Comparison of ENCODE assay signal across 17 mouse cellular contexts in genomic region chr9:70987210-70987609, GRCm38 (mm10). TPM values are rescaled to one million over a fixed set of nuclear protein-coding genes. Genes with fewer than 3 reads are reported as not detected.
DNase-seq lines count a peak whose midpoint lies in the region; ATAC-seq and TF ChIP-seq lines count a peak whose summit lies in the region.
"Had no signal": no experiment of that assay in that cellular context is flagged by ENCODE, and none has a peak within 500 bp of the region (broad histone marks: within the 10 kb centered on the region; RNA-seq: fewer than 3 reads in every experiment).

No protein-coding gene starts in this region.

- no peaks in the 10 kb centered on the region for H3K9me3 ChIP-seq in forebrain, embryonic 13.5 days (replicated peaks)
- H3K9me3 ChIP-seq in forebrain, embryonic 15.5 days = no peaks in the 10 kb centered on the region
- no peaks in the 10 kb centered on the region for H3K9me3 ChIP-seq in midbrain, embryonic 10.5 days (replicated peaks)
- H3K9me3 ChIP-seq in midbrain, postnatal 0 days (ENCODE audit: low read length) = no peaks in the 10 kb centered on the region
- no peaks in the 10 kb centered on the region for H3K9me3 ChIP-seq in midbrain, embryonic 13.5 days
- H3K9me3 ChIP-seq: heart, embryonic 13.5 days; limb, embryonic 13.5 days had no signal

- TF ChIP-seq CTCF in midbrain, postnatal 0 days (IDR thresholded peaks at IDR 0.05) = no peak

- H3K36me3 ChIP-seq in forebrain, embryonic 13.5 days (ENCODE audit: poor library complexity, severe bottlenecking) = no peaks in the 10 kb centered on the region
- no peaks in the 10 kb centered on the region for H3K36me3 ChIP-seq in forebrain, embryonic 15.5 days
- no peaks in the 10 kb centered on the region for H3K36me3 ChIP-seq in midbrain, embryonic 10.5 days
- no peaks in the 10 kb centered on the region for H3K36me3 ChIP-seq in midbrain, postnatal 0 days (ENCODE audit: insufficient read depth, low read length)
- H3K36me3 ChIP-seq in midbrain, embryonic 13.5 days = no peaks in the 10 kb centered on the region
- H3K36me3 ChIP-seq: heart, embryonic 13.5 days; limb, embryonic 13.5 days had no signal

- no peak overlapping the region for H3K4me3 ChIP-seq in forebrain, embryonic 13.5 days
- no peak overlapping the region for H3K4me3 ChIP-seq in forebrain, embryonic 15.5 days
- H3K4me3 ChIP-seq in midbrain, embryonic 10.5 days = no peak overlapping the region
- H3K4me3 ChIP-seq in midbrain, postnatal 0 days (ENCODE audit: low read depth, low read length) = no peak overlapping the region
- no peak overlapping the region for H3K4me3 ChIP-seq in midbrain, embryonic 13.5 days (replicated peaks)
- H3K4me3 ChIP-seq: heart, embryonic 13.5 days; limb, embryonic 13.5 days had no signal

- no peak overlapping the region for H3K9ac ChIP-seq in forebrain, embryonic 13.5 days
- H3K9ac ChIP-seq in forebrain, embryonic 15.5 days (replicated peaks) = no peak overlapping the region
- no peak overlapping the region for H3K9ac ChIP-seq in midbrain, postnatal 0 days (replicated peaks; ENCODE audit: low read length, poor library complexity, severe bottlenecking)
- H3K9ac ChIP-seq in midbrain, embryonic 13.5 days (replicated peaks) = no peak overlapping the region
- H3K9ac ChIP-seq: heart, embryonic 13.5 days; limb, embryonic 13.5 days; lung, embryonic 14.5 days had no signal

- H3K27ac ChIP-seq in forebrain, embryonic 13.5 days = no peak overlapping the region
- no peak overlapping the region for H3K27ac ChIP-seq in forebrain, embryonic 15.5 days (replicated peaks)
- H3K27ac ChIP-seq in midbrain, embryonic 10.5 days (replicated peaks) = peak overlapping the region; percentile 29
- H3K27ac ChIP-seq in midbrain, postnatal 0 days (ENCODE audit: low read depth, low read length) = no peak overlapping the region
- no peak overlapping the region for H3K27ac ChIP-seq in midbrain, embryonic 13.5 days
- H3K27ac ChIP-seq: heart, embryonic 13.5 days; limb, embryonic 13.5 days had no signal

- H3K27me3 ChIP-seq in forebrain, embryonic 13.5 days = no peaks in the 10 kb centered on the region
- H3K27me3 ChIP-seq in forebrain, embryonic 15.5 days = no peaks in the 10 kb centered on the region
- H3K27me3 ChIP-seq in midbrain, embryonic 10.5 days (ENCODE audit: low read depth, poor library complexity, severe bottlenecking) = no peaks in the 10 kb centered on the region
- H3K27me3 ChIP-seq in midbrain, postnatal 0 days (ENCODE audit: insufficient read depth, low read length) = no peaks in the 10 kb centered on the region
- H3K27me3 ChIP-seq in midbrain, embryonic 13.5 days = no peaks in the 10 kb centered on the region
- H3K27me3 ChIP-seq: heart, embryonic 13.5 days had no signal

- peak; percentile 41 for DNase-seq in midbrain, embryonic 10.5 days (ENCODE audit: low spot score)
- DNase-seq in midbrain, postnatal 0 days (ENCODE audit: low spot score) = no peak
- DNase-seq in WW6 (ENCODE audit: low read depth, low spot score) = peak; percentile 7
- DNase-seq in lung, adult 18-20 months = no peak
- DNase-seq: adrenal gland, adult 2 months; thymus, postnatal 4 days had no signal

- no peak overlapping the region for H3K4me2 ChIP-seq in forebrain, embryonic 13.5 days
- H3K4me2 ChIP-seq in forebrain, embryonic 15.5 days (replicated peaks) = no peak overlapping the region
- no peak overlapping the region for H3K4me2 ChIP-seq in midbrain, postnatal 0 days (ENCODE audit: low read depth, low read length, poor library complexity, severe bottlenecking)
- H3K4me2 ChIP-seq in midbrain, embryonic 13.5 days (replicated peaks) = no peak overlapping the region
- H3K4me2 ChIP-seq: heart, embryonic 13.5 days; limb, embryonic 13.5 days; lung, embryonic 14.5 days had no signal

- WGBS in forebrain, embryonic 13.5 days = 35% methylated on average over 2 of the region's 2 CpGs
- WGBS in forebrain, embryonic 15.5 days = 35% methylated on average over 2 of the region's 2 CpGs
- WGBS in midbrain, embryonic 10.5 days = 34% methylated on average over 2 of the region's 2 CpGs
- WGBS in midbrain, postnatal 0 days = 23% methylated on average over 2 of the region's 2 CpGs
- 17% methylated on average over 2 of the region's 2 CpGs for WGBS in midbrain, embryonic 13.5 days

- ATAC-seq in forebrain, embryonic 13.5 days = peak; percentile 30; the same call in 1 of the 2 replicates
- ATAC-seq in forebrain, embryonic 15.5 days (replicated peaks) = no peak
- no peak for ATAC-seq in midbrain, postnatal 0 days (ENCODE audit: low FRiP score)
- ATAC-seq in midbrain, embryonic 13.5 days = peak; percentile 45; the same call in 1 of the 2 replicates
- no peak for ATAC-seq in megakaryocyte, adult 5-6 weeks (ENCODE audit: poor library complexity, severe bottlenecking)

- H3K4me1 ChIP-seq in forebrain, embryonic 13.5 days = no peaks in the 10 kb centered on the region
- no peaks in the 10 kb centered on the region for H3K4me1 ChIP-seq in forebrain, embryonic 15.5 days
- peaks cover 18% of the 10 kb centered on the region for H3K4me1 ChIP-seq in midbrain, embryonic 10.5 days
- H3K4me1 ChIP-seq in midbrain, postnatal 0 days (ENCODE audit: insufficient read depth, low read length) = no peaks in the 10 kb centered on the region
- H3K4me1 ChIP-seq in midbrain, embryonic 13.5 days (replicated peaks) = peaks cover 10% of the 10 kb centered on the region
- H3K4me1 ChIP-seq: heart, embryonic 13.5 days had no signal

RNA-seq across cellular contexts. Expression of gene Lipc, which starts 35.2 kb away (rescaled TPM):
- polyA plus RNA-seq in forebrain, embryonic 13.5 days (2015; fragmentation: Nextera tagmentation; extraction: Ambion mirVana) = 0.10 TPM in 1 of 2 replicates, not detected in the other
- not detected in 2 replicates for polyA plus RNA-seq in forebrain, embryonic 15.5 days (2015; fragmentation: Nextera tagmentation; extraction: Ambion mirVana)
- polyA plus RNA-seq in midbrain, embryonic 10.5 days (2016; fragmentation: Nextera tagmentation; extraction: Ambion mirVana) = not detected in 2 replicates
- not detected in 2 replicates for total RNA-seq in midbrain, postnatal 0 days (2014; rRNA removed)
- polyA plus RNA-seq in midbrain, postnatal 0 days (2015; fragmentation: Nextera tagmentation; extraction: Ambion mirVana) = 0.18 TPM in 1 of 2 replicates, not detected in the other
- not detected in 2 replicates for polyA plus RNA-seq in midbrain, embryonic 13.5 days (2015; fragmentation: Nextera tagmentation; extraction: Ambion mirVana)
- total RNA-seq in megakaryocyte, adult 5-6 weeks (2015) = 0.36 TPM in 1 of 2 replicates, not detected in the other
- total RNA-seq in megakaryocyte, adult 5-6 weeks (2017) = not detected in 2 replicates
- total RNA-seq: gastrocnemius, adult 18-20 months; megakaryocyte progenitor cell, adult 5-6 weeks had no signal
- polyA plus RNA-seq: C2C12; limb, embryonic 13.5 days; neural tube, embryonic 11.5 days had no signal

Comparison
In these comparisons a context has a peak if more than half of its experiments do, and no peak if none do; other contexts are left out.
1. ATAC-seq: peak in forebrain, embryonic 13.5 days (single experiment) and midbrain, embryonic 13.5 days (single experiment); none in forebrain, embryonic 15.5 days (single experiment), midbrain, postnatal 0 days (single experiment) and megakaryocyte, adult 5-6 weeks (single experiment).
2. DNase-seq: peak in midbrain, embryonic 10.5 days (single experiment) and WW6 (single experiment); none in midbrain, postnatal 0 days (single experiment) and lung, adult 18-20 months (0 of 2).